Mouse (Mus musculus) C2C12 (cell line): ENCODE data around the gene Ndufs7. TPM values are rescaled to one million over a fixed set of nuclear protein-coding genes. Genes with fewer than 3 reads are reported as not detected.

Experiments used
- H3K27me3 ChIP-seq: one replicate; pipeline ENCODE4 v1.6.1; 2011; ENCODE audit not compliant: control insufficient read depth, insufficient read depth, insufficient read length
- H3K36me3 ChIP-seq: one replicate; pipeline ENCODE4 v1.6.1; 2011; ENCODE audit not compliant: control insufficient read depth, insufficient read depth
- H3K4me3 ChIP-seq: one replicate; pipeline ENCODE4 v1.5.1; 2011; ENCODE audit warnings: mild to moderate bottlenecking, control low read depth; ENCODE audit not compliant: poor library complexity, insufficient read depth, severe bottlenecking
- H3K79me2 ChIP-seq: one replicate; pipeline ENCODE4 v1.6.1; 2011; ENCODE audit not compliant: control insufficient read depth, insufficient read depth
- H3K79me3 ChIP-seq: one replicate; pipeline ENCODE4 v1.6.1; 2011; ENCODE audit warnings: low read depth, control low read depth
- H3ac ChIP-seq: one replicate; pipeline ENCODE3; 2011; ENCODE audit warnings: low read depth; ENCODE audit not compliant: control insufficient read depth, insufficient read length
- CEBPB ChIP-seq: IDR thresholded peaks from one replicate; pipeline ENCODE4 v1.6.1; 2011; ENCODE audit warnings: low read depth, mild to moderate bottlenecking, control low read depth, moderate library complexity
- CTCF ChIP-seq: IDR thresholded peaks from one replicate; pipeline ENCODE4 v1.5.1; 2011; ENCODE audit not compliant: control insufficient read depth, insufficient read depth, insufficient read length
- FOSL1 ChIP-seq: IDR thresholded peaks from one replicate; pipeline ENCODE4 v1.8.0; 2011; ENCODE audit warnings: mild to moderate bottlenecking, low read length; ENCODE audit not compliant: poor library complexity, insufficient read depth, severe bottlenecking
- MAX ChIP-seq: IDR thresholded peaks from one replicate; pipeline ENCODE4 v1.6.1; 2011; ENCODE audit warnings: mild to moderate bottlenecking, control low read depth
- MYOD1 ChIP-seq: IDR thresholded peaks from one replicate; pipeline ENCODE4 v1.6.1; 2011; ENCODE audit warnings: low read depth; ENCODE audit not compliant: control insufficient read depth, insufficient read length
- MYOG ChIP-seq: IDR thresholded peaks from one replicate; pipeline ENCODE4 v1.6.1; 2011; ENCODE audit not compliant: control insufficient read depth, insufficient read length; ENCODE audit errors: extremely low read depth
- USF1 ChIP-seq: IDR thresholded peaks from one replicate; pipeline ENCODE4 v1.6.1; 2011; ENCODE audit warnings: low read depth, mild to moderate bottlenecking, control low read depth, moderate library complexity
- polyA plus RNA-seq: library from polyadenylated mRNA; unstranded; fragments of >200 nt; fragmentation: generic; extraction: Trizol; gene quantifications from one replicate; pipeline ENCODE4 v1.2.1, GENCODE M21; 2012; ENCODE audit warnings: missing spikeins

Gene Ndufs7
- polyA plus RNA-seq, 1 experiment, result 288 TPM

DNA sequence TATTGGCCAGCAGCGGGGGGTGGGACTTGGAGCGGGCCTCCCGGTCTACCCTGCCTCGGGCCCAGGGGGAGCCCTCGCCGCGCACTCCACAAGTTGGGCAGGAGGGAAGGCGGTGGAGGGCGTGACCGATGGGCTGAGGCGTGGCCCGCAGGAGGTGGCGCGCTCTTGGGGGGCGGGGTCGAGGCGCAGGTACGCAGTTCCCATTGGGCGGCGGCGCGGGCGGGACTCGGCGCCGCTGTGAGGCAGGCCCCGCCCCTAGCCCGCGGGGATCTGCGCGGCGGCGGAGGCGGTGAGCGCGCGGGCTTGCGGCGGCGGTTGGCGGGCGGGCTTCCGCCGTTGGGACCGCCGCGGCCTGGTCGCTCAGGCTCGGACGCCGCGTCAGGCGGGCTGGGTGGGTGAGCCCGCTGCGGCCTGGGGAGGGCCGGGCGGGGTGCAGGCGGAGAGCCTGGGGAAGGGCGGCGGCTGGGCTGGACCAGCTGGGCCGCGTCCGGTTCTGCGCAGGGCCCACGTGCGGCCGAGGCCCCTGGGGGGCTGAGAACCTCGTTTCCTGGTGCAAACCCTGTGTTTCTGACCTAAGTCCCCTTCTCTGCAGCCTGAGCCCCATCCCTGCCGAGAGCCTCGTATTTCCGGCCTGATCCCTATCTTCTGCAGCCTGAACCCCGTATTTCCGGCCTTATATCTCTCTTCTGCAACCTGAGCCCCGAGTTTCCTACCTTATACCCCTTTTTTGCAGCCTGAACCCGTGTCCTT, 22.3 kb upstream of the Ndufs7 start, which contains the start of gene Mum1:
Mum1 (plus strand) TSS at position 19 of the 750 bp plus-strand sequence.
- H3ac ChIP-seq, result peak within 1 kb of the TSS; percentile 96
- H3K79me3 ChIP-seq, result peaks cover 24% of the 10 kb centered on the region
- peaks cover 32% of the 10 kb centered on the region for H3K36me3 ChIP-seq
- TF ChIP-seq USF1 (no peak), MYOG (no peak), CTCF (peak; percentile 7), MAX (no peak), CEBPB (no peak), FOSL1 (no peak)
- H3K79me2 ChIP-seq, result peaks cover 49% of the 10 kb centered on the region
- H3K27me3 ChIP-seq, result no peaks in the 10 kb centered on the region
- H3K4me3 ChIP-seq, result peak within 1 kb of the TSS; percentile 95

DNA sequence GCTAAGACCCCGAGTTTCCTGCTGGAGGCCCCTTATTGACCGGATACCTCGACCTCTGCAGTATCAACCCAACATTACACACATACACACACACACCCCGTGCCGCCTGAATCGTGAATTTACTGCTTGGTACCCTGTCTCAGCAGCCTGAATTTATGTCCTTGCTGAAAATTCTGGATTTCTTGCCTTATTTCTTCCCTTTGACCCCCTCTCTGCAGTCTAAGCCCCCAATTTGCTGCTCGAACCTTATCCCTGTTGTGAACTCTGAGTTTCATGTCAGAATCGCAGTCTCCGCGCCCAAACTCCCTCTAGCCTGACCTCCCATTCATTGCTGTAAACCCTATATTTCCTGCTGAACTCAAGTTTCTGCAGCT, 21.8 kb upstream of the Ndufs7 start:
- H3ac ChIP-seq, result peak overlapping the region; percentile 96
- TF ChIP-seq FOSL1 (no peak), MAX (no peak), CEBPB (no peak), USF1 (no peak), MYOD1 (no peak), CTCF (no peak), MYOG (no peak)
- H3K79me2 ChIP-seq, result peaks cover 55% of the 10 kb centered on the region
- H3K36me3 ChIP-seq, result peaks cover 37% of the 10 kb centered on the region
- H3K27me3 ChIP-seq, result no peaks in the 10 kb centered on the region
- peak overlapping the region; percentile 95 for H3K4me3 ChIP-seq
- H3K79me3 ChIP-seq, result peaks cover 28% of the 10 kb centered on the region

DNA sequence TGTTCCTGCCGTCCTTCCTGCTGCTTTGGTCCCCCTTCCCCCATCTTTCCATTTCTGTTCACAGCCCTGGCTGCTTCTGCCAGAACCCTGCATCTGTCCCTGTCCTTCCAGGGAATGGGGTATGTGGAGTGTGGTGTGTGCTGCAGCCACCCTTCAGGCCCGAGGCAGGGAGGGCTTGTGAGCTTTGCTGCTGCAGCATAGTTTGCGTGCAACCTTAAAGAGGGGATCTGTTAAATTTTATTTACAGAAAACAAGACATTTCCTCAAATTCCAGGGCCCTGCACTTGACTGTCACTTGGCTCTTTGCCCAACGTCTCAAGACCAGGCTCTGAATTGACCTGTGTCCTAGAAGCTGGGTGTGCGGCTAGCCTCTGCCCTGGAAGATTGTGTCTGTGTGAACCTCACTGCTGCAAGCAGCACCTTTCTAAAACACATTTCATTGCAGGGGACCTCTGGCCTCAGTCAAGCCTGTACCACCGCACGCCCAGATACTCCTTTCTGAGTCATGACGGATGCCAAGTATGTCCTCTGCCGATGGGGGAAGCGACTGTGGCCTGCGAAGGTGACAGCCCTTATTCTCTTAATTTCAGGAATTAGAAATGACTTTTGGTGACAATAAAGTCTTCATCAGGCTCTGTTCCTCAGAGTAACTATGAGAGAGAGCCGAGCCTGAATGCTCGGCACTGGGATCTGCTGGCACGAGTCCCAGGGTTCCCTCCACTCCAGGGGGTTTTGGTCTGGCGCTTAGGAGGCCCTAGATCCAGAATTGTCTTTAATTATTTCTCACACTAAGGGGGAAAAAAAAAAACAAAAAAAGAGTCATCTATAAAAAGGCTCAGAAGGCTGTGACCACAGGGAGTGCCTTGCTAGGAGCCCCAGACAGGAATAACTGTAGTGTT, 20.8 kb upstream of the Ndufs7 start:
- Histone ChIP-seq H3ac (peak overlapping the region; percentile 96), H3K79me3 (peaks cover 32% of the 10 kb centered on the region), H3K27me3 (no peaks in the 10 kb centered on the region), H3K36me3 (peaks cover 47% of the 10 kb centered on the region), H3K4me3 (no peak overlapping the region), H3K79me2 (peaks cover 64% of the 10 kb centered on the region)
- peak; percentile 81 for TF ChIP-seq MYOD1
- TF ChIP-seq FOSL1, result no peak

DNA sequence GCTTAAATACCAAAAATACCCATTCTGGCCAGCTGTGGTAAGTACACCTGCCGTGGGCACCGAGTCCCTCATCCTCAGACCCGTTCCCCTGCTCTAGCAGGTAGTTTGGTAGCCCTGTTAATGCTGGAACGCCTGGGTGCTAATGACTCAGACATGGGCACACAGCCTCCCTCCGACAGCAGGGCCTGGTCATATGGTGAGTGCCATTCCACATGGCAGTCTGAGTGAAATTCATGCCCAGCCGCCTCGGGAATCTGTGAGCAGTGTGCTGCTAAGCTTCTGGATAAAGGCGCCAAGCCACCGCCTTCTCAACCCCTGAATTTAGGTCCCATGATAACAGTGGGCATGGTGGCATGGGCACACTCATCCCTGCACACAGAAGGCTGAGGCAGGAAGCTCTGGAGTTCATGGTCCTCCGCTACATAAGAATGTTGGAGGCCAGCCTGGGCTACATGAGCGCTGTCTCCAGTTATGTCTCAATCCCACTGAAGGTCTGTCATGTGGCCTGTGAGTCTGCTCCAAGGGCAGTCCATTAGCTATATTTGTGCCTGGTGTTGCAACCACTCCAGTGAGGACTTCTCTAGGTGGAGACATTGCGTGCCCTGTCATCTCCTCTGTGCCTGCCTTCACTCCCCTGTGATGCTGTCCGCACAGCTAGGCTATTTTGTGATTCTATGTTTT, 12.6 kb upstream of the Ndufs7 start:
- no peaks in the 10 kb centered on the region for H3K27me3 ChIP-seq
- no peak for TF ChIP-seq CEBPB
- no peak for TF ChIP-seq MYOG
- TF ChIP-seq USF1, result no peak
- no peak for TF ChIP-seq MYOD1
- TF ChIP-seq MAX, result no peak
- TF ChIP-seq CTCF, result no peak
- no peak for TF ChIP-seq FOSL1
- no peak overlapping the region for H3K4me3 ChIP-seq
- no peak overlapping the region for H3ac ChIP-seq
- H3K79me3 ChIP-seq, result peaks cover 22% of the 10 kb centered on the region
- peaks cover 97% of the 10 kb centered on the region for H3K36me3 ChIP-seq
- H3K79me2 ChIP-seq, result peaks cover 33% of the 10 kb centered on the region

DNA sequence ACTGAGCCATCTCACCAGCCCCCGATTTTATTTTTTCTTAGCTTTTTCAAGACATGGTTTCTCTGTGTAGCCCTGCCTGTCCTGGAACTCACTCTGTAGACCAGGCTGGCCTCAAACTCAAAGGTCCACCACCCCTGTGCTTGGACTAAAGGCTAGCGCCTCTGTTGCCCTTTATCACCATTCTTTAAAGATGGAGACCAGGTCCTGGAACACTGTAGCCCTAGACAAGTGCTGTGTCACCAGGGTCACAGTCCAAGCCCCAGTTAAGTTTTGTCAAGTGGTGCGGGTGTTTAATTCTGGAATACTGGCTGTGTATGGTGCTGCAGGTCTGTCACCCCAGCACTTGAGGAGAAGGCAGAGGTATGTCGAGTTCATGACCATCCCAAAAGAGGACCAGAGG, 11.9 kb upstream of the Ndufs7 start:
- H3K36me3 ChIP-seq, result peaks cover 97% of the 10 kb centered on the region
- no peak overlapping the region for H3ac ChIP-seq
- peaks cover 16% of the 10 kb centered on the region for H3K79me3 ChIP-seq
- H3K4me3 ChIP-seq, result no peak overlapping the region
- TF ChIP-seq MAX, result no peak
- TF ChIP-seq FOSL1, result no peak
- TF ChIP-seq MYOD1, result no peak
- no peak for TF ChIP-seq CTCF
- TF ChIP-seq MYOG, result no peak
- no peak for TF ChIP-seq CEBPB
- no peak for TF ChIP-seq USF1
- H3K27me3 ChIP-seq, result no peaks in the 10 kb centered on the region
- H3K79me2 ChIP-seq, result peaks cover 27% of the 10 kb centered on the region
